Mouse (Mus musculus) spleen, adult 12 weeks (tissue): ENCODE measurements around the gene Vwa7.

ENCODE experiments used
- DNase-seq: peaks from one replicate; pipeline ENCODE4 v3.0.0; 2022; ENCODE audit warnings: low spot score

Gene Vwa7

GRCm38 (mm10) chr17:35046681-35047455 is 30.5 kb downstream of the Vwa7 start, which contains the start of gene Msh5:
Gene Msh5 (minus strand): TSS chr17:35046745.
- peak; percentile 91 for DNase-seq

- DNase-seq = no peak
These were observed 31.3 kb downstream of the Vwa7 start for GRCm38 (mm10) chr17:35047688-35048087.

DNA sequence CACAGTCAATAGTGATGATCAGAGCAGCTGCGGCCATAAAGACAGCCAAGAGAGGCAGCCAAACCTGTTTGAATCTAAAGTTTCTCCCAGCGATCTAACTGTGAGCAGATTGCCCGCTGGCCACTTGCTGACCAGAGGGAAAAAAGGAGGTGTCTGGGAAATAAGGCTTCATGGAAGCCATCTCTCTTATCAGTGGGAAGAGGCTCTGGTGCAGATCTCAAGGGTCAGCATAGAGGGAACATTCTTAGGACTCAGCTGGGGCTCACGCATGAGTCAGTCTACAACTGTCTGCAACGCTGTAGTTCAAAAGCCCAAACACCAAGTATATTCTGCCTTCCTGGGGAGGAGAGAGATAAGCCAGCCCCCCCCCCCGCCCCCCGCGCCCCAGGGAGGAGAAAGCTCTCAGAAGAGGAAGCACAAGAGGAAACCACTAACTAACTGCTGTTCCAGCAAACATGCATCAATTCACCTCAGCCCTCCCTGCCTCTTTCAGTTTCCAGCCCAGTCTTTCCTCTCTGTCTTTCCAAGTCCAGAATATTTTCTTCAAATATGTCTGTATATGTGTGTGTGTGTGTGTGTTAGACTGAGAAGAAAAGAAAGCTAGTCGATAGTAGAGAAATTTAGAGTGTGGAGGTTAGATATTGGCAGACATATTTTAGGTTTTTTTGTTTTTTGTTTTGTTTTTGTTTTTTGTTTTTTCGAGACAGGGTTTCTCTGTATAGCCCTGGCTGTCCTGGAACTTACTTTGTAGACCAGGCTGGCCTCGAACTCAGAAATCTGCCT is 32.0 kb downstream of the Vwa7 start:
- DNase-seq = no peak

DNA sequence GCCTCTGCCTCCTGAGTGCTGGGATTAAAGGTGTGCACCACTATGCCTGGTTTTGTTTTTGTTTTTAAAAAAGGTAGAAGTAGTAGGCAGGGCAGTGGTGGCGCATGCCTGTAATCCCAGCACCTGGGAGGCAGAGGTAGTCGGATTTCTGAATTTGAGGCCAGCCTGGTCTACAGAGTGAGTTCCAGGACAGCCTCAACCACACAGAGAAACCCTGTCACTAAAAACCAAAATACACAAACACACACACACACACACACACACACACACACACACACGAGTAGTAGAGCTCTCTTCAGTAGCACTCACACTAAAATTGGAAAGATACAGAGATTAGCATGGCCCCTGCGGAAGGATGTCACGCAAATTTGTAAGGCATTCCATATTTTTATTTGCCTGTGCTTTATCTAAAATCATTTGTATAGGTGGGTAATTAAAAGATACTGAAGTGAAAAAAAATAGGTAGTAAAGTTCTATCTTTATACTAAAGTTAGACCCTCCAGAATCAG is 32.6 kb downstream of the Vwa7 start:
- DNase-seq = no peak

DNA sequence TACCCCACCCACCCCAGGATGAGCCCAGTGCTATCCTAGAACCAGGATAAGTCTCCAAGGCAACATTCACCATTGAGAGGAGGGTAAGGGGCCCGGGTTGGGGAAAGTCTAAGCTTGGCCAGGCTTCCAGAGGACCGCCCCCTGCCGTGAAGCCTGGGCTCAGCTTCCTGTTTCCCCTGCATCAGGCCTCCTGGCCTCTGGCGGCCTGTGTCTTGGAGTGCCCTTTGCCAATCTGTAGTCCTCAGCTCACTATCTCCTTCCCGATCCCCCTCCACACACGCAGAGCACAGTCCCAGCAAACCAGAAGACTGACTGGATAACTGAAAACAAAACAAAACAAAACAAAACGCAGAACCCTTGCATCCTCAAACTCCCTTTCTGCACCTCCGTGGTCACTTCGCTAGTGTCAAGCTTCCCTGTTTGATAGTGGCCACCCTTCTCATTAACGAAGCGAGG is 33.2 kb downstream of the Vwa7 start, which contains the start of gene Clic1:
Gene Clic1, plus strand, starts transcription at position 406 of the 456 bp plus-strand sequence.
- no peak for DNase-seq

- DNase-seq = peak; percentile 43
These were observed 33.9 kb downstream of the Vwa7 start for GRCm38 (mm10) chr17:35050126-35050750.

- peak; percentile 49 for DNase-seq
These were observed 35.0 kb downstream of the Vwa7 start for GRCm38 (mm10) chr17:35051156-35052086.

DNA sequence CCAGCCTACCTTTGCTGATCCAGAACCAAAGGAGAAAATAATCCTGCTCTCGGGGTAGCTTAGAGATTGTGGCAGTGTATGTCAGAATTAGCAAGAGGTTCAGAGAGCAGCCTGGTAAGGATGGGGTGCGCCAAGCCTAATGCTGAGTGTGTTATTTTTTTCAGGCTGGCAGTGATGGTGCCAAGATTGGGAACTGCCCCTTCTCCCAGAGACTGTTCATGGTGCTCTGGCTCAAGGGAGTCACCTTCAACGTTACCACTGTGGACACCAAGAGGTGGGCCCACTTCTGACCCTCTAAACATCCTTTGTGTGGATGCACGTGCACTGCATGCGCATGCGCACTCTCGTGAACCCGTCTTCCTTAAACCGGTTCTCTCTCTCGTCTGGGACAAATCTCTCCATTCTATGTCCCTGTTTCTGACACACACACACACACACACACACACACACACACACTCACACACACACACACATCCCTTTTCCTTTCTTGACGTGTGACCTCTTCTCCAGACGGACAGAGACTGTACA is 36.0 kb downstream of the Vwa7 start:
- DNase-seq = no peak

DNA sequence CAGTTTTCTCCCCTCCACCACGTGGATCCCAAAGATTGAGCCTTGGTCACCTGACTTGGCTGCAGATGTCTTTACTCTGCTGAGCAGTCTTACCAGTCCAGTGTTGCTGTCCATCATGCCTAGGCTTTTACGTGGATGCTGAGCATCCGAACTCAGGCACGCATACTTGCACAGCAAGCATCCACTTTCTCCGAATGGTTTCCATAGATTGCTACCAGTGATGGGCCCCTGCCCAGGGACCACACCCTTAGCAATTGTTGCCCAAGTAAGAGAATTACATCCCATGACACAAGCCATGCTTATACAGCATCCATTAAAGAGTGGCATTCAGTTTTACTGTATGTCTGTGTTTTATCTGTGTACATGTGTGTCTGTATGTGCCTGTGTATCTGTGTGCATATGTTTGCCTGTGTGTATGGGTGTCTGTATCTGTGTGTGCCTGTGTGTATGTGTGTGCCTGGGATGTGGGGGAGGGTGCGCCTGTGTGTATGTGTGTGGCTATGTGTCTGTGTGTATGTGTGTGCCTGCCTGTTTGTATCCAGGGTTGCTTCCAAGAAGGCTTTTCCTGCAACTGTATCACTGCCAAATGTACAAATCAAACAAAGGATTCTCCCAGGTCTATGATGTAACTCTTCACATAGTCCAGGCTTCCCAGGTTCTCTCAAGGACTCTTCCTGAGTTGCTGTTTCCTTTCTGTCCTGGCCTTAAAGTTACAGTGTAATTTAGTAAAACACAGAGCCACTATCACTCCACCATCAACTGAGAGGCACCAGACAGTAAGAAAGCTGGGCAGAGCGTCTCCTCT is 39.5 kb downstream of the Vwa7 start:
- no peak for DNase-seq

DNA sequence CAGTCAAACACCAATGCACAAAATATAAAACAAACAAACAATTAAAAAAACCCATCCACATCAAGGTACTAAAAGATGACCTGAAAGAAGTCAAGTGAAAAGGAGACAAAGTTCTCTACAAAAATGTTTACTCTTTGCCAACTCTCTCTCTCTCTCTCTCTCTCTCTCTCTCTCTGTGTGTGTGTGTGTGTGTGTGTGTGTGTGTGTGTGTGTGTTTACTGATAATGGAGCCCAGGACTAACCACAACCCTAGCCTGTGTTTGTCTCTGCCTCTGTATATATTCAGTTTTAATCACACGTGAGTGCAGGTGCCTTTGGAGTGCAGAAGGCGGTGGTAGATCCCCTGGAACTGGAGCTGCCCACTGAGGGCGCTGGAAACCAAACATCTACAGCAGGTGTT is 40.7 kb downstream of the Vwa7 start:
- DNase-seq = no peak

- no peak for DNase-seq
These were observed 41.9 kb downstream of the Vwa7 start for GRCm38 (mm10) chr17:35058316-35058715.

GRCm38 (mm10) chr17:35058911-35059892 is 42.8 kb downstream of the Vwa7 start, which contains the start of gene Ddah2:
Gene Ddah2 (plus strand): TSS chr17:35059035.
- peak; percentile 74 for DNase-seq

- no peak for DNase-seq
These were observed 43.7 kb downstream of the Vwa7 start for GRCm38 (mm10) chr17:35060071-35060470.

DNA sequence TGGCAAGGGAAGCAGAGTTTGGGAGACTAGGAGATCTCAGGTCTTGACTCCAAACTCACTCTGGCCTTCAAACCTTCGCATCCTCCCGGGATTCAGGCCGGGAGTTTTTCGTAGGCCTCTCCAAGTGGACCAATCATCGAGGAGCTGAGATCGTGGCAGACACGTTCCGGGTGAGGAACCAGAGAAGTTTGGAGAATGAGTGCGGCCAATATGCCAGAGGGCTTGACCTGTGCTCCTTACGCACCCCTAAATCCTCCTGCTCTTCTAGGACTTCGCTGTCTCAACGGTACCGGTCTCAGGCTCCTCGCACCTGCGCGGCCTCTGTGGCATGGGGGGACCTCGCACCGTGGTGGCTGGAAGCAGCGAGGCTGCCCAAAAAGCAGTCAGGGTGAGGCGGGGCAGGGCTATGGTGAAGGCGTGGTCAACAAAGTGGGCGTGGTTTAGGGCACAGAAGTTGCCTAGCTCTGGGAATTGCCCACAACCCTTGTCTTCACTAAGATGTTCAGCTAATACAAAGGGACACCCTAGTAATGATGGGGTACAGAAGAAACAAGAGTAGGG is 44.4 kb downstream of the Vwa7 start:
- DNase-seq = no peak

DNA sequence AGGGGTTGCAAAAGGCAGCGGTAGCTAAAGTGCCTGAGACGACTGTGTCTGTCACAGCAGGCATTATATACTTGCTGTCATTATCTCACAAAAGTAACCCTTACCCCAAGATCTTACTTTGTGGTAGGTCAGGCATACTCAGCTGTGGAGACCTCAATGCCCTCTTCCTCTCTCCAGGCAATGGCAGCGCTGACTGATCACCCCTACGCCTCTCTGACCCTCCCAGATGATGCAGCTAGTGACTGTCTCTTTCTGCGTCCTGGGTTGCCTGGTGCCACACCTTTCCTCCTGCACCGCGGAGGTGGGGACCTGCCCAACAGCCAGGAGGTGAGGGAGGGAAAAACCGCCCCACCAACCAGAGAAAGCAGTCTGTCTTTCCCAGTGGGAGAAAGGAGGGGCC is 44.9 kb downstream of the Vwa7 start:
- DNase-seq = no peak

GRCm38 (mm10) chr17:35063466-35063865 is 47.1 kb downstream of the Vwa7 start:
- no peak for DNase-seq

DNA sequence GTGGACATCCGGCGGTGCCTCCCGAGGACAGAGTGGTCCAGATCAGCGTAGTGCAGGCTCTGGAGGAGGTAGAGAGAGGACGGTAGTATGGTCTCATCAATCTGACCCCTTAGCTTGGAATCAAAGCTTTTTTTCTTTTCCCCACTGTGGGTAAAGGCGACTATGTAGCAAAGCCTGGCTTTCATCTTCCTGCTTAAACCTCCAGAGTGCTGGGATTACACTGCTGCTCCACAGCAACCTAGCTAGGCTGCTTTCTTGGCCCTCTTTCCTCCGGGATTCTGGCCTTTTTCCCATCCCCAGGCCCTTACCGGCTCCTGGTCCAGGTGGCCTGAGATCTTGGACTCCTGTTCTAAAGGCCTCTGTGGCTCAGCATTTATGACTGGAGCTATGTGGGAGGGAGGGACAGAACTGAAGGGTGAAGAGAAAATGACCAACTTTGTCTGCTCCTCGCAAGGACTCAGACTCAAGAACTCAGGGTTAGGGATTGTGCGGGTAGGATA is 48.0 kb downstream of the Vwa7 start:
- no peak for DNase-seq
